ENCODE assay signal across 16 mouse cellular contexts in the genomic region with DNA sequence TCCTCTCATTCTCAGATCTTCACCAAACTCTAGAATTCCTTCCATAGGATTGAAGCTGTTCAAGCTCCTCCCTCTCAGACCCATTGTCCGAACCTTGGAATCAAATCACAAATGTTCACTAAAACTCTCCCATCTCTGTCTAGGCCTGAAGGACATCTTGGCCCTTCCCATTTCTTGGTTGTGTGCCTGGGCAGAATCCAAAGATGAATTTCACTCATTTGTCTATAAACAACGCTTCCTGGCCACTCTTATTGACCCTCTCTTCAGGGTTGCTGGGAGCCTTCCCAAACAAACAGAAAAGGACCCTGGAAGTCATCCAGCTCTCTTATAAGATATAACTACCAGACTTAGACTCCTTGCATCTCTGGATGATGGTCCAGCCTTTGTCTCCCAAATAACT.
DNase-seq lines count a peak whose midpoint lies in the region; ATAC-seq lines count a peak whose summit lies in the region.
"Had no signal": no experiment of that assay in that cellular context is flagged by ENCODE, and none has a peak within 500 bp of the region (broad histone marks: within the 10 kb centered on the region; RNA-seq: fewer than 3 reads in every experiment).

No protein-coding gene starts in this region.

- no peaks in the 10 kb centered on the region for H3K36me3 ChIP-seq in lung, embryonic 15.5 days
- H3K36me3 ChIP-seq: embryonic facial prominence, embryonic 12.5 days; forebrain, embryonic 15.5 days; heart, embryonic 12.5 days; hindbrain, embryonic 10.5 days; intestine, embryonic 15.5 days had no signal

- 0 out of 2 replicates have a peak, but pooled peaks cover 3% of the 10 kb centered on the region for H3K4me1 ChIP-seq in lung, embryonic 15.5 days
- H3K4me1 ChIP-seq: embryonic facial prominence, embryonic 12.5 days; forebrain, embryonic 15.5 days; heart, embryonic 12.5 days; hindbrain, embryonic 10.5 days had no signal

- no peaks in the 10 kb centered on the region for H3K9me3 ChIP-seq in lung, embryonic 15.5 days
- H3K9me3 ChIP-seq: embryonic facial prominence, embryonic 12.5 days; forebrain, embryonic 15.5 days; heart, embryonic 12.5 days; intestine, embryonic 15.5 days had no signal

- no peaks in the 10 kb centered on the region for H3K27me3 ChIP-seq in lung, embryonic 15.5 days
- H3K27me3 ChIP-seq: embryonic facial prominence, embryonic 12.5 days; forebrain, embryonic 15.5 days; heart, embryonic 12.5 days; intestine, embryonic 15.5 days had no signal

- peak; percentile 73; the same call in 1 of the 2 replicates for ATAC-seq in lung, embryonic 15.5 days (ENCODE audit: borderline replicate concordance, extremely low read depth, low FRiP score, low TSS enrichment)
- ATAC-seq: forebrain, embryonic 15.5 days; intestine, embryonic 15.5 days had no signal

- 51% methylated on average over 2 of the region's 2 CpGs for WGBS in lung, embryonic 15.5 days

- H3K4me2 ChIP-seq in lung, embryonic 15.5 days = no peak overlapping the region
- H3K4me2 ChIP-seq: embryonic facial prominence, embryonic 12.5 days; forebrain, embryonic 15.5 days; heart, embryonic 12.5 days; hindbrain, embryonic 14.5 days; intestine, embryonic 15.5 days had no signal

- H3K9ac ChIP-seq in lung, embryonic 15.5 days = no peak overlapping the region
- H3K9ac ChIP-seq: embryonic facial prominence, embryonic 12.5 days; forebrain, embryonic 15.5 days; heart, embryonic 12.5 days; hindbrain, embryonic 14.5 days; intestine, embryonic 15.5 days had no signal

- DNase-seq in cerebellum, adult 9-11 months = peak; percentile 54
- DNase-seq in cerebellum, adult 8-10 months = no peak
- no peak for DNase-seq in lung, postnatal 25 days (ENCODE audit: low spot score)
- DNase-seq in lung, postnatal 10 days = peak; percentile 59
- DNase-seq in frontal cortex, postnatal 36 days (ENCODE audit: low spot score in 2 of 2) = no peak
- no peak for DNase-seq in gastrocnemius, postnatal 4 days (ENCODE audit: low spot score in 2 of 2)
- DNase-seq: adrenal gland, adult 2 months; adrenal gland, postnatal 25 days; gastrocnemius, postnatal 14 days had no signal

- no peak overlapping the region for H3K4me3 ChIP-seq in lung, embryonic 15.5 days
- H3K4me3 ChIP-seq: embryonic facial prominence, embryonic 12.5 days; forebrain, embryonic 15.5 days; heart, embryonic 12.5 days; hindbrain, embryonic 10.5 days; intestine, embryonic 15.5 days had no signal

- no peak overlapping the region for H3K27ac ChIP-seq in lung, embryonic 15.5 days
- H3K27ac ChIP-seq: embryonic facial prominence, embryonic 12.5 days; forebrain, embryonic 15.5 days; hindbrain, embryonic 10.5 days; hindbrain, embryonic 14.5 days; intestine, embryonic 15.5 days had no signal

Comparison
In these comparisons a context has a peak if more than half of its experiments do, and no peak if none do; other contexts are left out.
1. DNase-seq: peak in cerebellum, adult 9-11 months (single experiment) and lung, postnatal 10 days (single experiment); none in cerebellum, adult 8-10 months (single experiment), lung, postnatal 25 days (single experiment), frontal cortex, postnatal 36 days (0 of 2) and gastrocnemius, postnatal 4 days (0 of 2).